Mouse (Mus musculus) adrenal gland, adult 18-20 months (tissue): ENCODE measurements around the gene Lmx1b. TPM values are rescaled to one million over a fixed set of nuclear protein-coding genes. Genes with fewer than 3 reads are reported as not detected.

Experiments used
- DNase-seq, 2 experiments: peaks; one replicate each; pipeline ENCODE4 v3.0.0; 2021 to 2022; ENCODE audit warnings: low spot score in 2 of 2
- total RNA-seq, 2 experiments: library from RNA; stranded (reverse); gene quantifications; 1 replicate in 1 of 2; 2 replicates in 1 of 2; pipeline ENCODE4 v1.2.3; 2021

Lmx1b gene
- total RNA-seq, 2 experiments from 2014 or later, result not detected

DNA sequence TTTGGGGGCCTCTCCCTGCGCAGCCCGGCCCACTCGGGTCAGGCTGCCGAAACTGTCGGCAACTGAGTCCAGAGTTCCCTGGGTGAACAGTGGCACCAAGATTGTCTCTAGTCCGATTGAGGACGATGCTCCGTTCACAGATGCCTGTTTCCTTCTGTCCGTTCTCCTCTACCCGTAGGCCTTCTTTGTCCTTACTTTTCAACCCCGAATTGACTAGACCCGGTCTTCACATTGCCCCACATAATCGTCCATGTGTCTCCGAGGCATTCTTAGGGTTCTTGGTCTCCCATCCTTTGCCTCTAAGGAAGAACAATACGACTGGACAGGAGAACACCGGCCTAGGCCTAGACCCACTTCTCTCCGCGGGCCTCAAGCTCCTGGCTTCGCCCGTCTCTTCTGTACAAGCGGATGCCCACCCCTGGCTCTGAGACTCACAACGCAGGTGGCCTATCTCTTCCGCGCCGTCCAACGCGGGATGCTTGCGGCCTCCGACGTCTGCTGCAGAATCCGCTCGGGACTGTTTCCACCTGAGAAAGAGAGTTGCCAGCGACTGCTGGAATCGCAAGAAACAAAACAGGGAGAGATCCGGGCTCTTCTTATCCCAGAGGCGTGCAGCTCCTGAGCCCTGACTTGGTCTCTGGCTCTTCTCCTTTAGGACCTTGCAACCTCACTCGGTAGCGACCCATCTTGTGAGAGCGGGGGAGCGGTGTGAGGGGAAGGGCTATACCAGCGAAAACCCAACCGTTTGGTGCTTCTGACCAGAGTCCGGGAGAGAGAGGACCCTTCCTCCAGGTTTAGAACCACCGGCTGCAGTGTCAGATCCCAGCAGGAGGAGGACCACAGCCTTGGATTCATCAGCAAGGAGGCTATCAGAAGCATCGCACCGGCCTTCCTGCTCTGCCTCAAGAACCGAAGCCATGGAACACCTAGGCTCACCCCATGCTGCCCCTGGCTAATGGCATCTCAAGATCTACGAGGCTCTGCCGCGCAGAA, 3.7 kb upstream of the Lmx1b start:
- DNase-seq, result no peak

DNA sequence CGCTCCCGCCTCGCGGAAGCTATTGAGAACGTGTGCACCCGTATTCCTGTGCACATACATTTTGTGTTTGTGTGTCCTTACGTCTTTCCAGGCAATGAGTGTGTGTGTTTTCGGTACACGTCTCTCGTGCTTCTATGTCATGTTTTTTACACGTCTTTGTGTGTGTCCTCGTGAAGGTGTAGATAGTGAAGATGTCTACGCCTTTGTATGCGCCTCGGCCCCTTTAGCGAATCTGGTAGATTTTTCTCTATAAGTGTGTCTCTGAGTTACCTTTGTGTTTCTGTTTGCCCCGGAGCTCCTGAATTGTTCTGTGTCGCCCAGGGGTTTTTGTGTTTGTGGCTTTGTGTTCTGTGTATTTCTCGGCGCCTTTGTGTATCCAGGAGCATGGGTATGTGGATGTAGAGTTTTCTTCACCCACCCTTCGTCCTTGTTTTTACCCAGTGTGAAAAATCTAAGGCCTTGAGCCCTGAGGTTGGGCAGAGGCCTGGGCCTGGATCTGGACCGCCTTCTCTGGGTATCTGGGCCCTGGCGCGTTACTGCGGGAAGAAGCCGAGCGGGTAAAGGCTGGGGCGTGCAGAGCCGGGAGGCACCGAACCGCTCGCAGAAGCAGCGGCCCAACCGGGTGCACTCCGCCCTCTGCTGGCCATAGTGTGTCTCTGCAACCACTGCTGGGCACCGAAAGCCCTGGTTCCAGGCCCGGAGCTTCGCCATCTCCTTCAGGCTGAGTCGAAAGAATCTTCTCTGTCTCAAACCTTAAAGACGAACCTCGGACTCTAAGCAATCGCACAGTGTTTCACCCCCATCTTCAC, 2.5 kb upstream of the Lmx1b start:
- DNase-seq, result peak; percentile 75 to 78

DNA sequence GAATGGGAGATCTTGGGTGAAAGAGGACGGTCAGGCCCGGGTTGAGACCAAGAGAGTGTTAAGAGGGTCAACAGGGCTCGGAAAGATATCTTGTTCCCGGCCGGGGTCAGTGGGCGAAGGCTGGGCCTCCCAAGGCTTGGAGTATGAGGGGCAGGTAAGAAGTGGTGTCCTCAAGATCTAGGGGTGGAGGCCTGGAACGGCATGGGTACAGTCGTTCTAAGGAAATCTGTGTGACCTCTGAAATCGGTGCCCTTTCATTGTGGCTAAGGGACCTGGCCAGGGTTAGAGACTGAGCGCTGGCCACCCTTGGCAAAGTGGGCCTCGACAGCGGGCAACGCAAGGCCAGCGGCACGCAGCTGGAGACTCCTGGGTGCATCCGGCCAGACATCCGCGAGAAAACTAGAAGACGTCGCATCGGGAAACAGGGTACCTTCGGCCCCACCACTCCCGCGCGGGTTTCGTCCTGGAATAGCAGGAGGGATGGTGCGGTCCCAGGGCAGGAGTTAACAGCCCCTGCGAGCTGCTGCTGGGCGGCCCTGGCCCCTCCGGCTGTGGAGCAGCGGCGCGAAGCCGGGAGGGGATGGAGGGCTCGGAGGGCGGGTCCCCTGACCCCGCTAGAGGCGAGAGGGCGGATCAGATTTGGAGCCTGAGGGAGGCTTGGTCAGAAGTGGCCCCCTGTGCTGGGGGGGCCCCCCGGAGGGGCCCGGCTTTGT, 1.7 kb upstream of the Lmx1b start:
- DNase-seq, result no peak

- DNase-seq, result no peak
These were observed 907 bp upstream of the Lmx1b start for GRCm38 (mm10) chr2:33640978-33641858.

GRCm38 (mm10) chr2:33639301-33640170, 775 bp downstream of the Lmx1b start:
- no peak for DNase-seq

DNA sequence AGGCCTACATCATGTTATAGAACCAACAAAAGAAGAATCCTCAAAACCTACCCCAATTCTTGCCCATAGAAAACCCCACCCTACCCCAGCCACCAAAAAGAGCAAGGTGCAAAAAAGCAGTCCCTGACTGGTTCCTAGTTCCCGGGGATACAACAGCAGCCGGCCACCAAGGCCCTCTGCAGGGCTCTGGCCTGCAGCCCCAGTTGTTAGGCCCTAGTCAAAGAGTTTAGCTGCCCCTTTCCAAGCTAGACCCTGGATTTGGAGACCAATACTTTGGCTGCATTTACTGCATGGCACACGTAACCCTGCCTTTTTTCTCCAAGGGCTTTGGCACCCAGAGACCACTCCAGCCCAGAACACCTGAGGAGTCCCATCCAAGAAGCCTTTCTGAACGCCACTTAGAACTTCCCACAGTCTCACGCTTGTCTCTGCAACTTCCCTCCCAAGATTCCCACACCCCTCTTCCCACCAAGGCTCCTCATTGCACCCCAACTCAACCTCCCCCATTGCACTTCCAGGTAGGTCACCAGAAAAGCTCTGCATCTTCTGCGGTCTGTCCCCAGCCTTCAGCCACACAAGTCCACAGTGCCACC, 2.1 kb downstream of the Lmx1b start:
- DNase-seq, result no peak

- no peak for DNase-seq
These were observed 3.0 kb downstream of the Lmx1b start for GRCm38 (mm10) chr2:33637288-33637687.

- no peak for DNase-seq
These were observed 3.6 kb downstream of the Lmx1b start for GRCm38 (mm10) chr2:33636628-33637188.

- no peak for DNase-seq
These were observed 4.2 kb downstream of the Lmx1b start for GRCm38 (mm10) chr2:33636117-33636521.

- DNase-seq, result no peak
These were observed 4.8 kb downstream of the Lmx1b start for GRCm38 (mm10) chr2:33635323-33636116.

DNA sequence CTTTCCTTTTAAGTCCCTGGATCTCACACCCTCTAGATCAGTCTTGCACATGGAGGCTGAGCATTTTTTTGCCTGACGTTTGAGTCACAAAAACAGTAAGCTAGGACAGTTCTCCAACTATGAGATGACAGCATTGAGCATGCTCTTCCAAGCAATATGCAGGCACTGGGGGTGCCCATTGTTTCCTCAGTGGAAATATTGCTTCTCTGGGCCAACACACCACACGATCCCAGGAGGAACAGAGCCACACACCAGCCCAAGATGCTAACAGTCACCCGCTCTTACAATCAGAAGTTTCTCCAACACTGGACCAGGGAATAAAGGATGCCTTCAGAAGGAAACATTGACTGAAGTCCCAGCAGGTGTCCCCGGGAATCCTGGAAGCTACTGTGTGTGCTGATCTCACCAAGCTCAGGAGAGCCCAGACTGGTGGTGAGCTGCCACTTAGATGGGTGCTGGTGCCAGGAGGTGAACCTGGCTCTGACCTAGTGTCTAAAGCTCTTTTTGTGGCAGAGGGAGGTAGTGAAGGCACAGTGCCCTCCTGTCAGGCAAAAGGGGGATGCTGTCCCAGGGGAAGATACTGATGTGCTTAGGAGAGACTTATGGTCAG, 5.7 kb downstream of the Lmx1b start:
- DNase-seq, result no peak

GRCm38 (mm10) chr2:33633955-33634354, 6.4 kb downstream of the Lmx1b start:
- no peak for DNase-seq

GRCm38 (mm10) chr2:33633237-33633636, 7.1 kb downstream of the Lmx1b start:
- no peak for DNase-seq

DNA sequence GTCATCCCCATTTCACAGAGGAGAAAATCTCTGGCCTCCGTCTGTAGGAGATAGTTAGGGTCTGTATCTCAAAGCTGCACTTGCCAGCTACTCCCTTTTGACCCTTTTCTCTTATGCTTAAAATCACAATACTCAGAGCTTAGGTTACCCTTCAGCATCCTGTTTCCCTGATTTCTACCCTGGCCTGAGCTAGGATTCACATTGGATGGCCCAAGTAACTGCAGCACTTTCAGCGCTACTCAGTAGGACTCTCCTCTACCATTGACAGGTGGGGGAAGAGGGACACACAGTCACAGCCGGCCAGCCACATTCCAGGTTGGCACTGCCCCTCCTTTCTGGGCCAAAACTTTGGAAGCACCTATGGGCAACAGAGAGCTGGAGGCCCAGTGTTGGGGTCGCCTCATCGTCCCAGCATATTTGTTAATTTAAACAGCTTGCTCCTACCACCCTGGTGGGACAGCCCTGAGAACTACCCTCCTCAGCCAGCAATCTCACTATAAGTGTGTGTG, 7.7 kb downstream of the Lmx1b start:
- DNase-seq, result no peak

GRCm38 (mm10) chr2:33631708-33632343, 8.5 kb downstream of the Lmx1b start:
- DNase-seq, result no peak

DNA sequence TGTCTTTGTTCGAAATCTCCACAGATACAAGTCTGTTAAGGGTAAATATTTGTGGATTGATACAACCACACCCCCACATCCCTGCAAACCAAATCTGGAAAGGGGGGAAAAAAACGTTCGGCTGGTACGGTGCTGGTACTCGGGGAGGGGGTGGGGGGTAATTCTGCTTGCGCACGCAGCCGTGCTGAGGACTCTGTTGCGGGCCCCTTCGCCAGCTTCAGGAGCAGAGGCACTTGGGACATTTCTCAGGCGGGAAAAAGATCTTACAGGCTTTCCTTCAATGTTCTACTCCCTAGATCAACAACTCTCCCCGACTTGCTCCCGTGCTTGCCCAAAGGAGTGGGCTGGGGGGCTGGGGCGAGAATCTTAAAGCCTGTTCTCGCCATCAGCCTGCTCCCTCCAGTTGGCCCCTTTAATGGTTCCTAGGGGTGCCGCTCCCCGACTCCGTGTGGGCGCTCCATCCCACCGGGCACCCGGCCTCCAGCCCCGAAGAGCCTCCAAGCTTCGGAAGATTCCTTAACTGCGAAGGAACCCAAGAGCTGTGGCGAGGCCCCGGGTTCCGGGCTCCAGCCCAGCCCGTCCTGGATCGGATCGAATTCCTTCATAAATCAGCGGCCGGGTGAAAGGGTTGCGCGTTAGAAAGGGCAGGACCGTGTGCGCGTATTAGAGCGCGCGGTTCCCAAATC, 9.1 kb downstream of the Lmx1b start:
- no peak for DNase-seq
